Mouse (Mus musculus) forebrain, embryonic 11.5 days (tissue): ENCODE results near the gene Filip1l. TPM values are rescaled to one million over a fixed set of nuclear protein-coding genes. Genes with fewer than 3 reads are reported as not detected.

Experiments
- ATAC-seq: fragments of 200-750 bp; cut with Nextera tagmentation; replicated peaks from 2 replicates; pipeline ENCODE4 v1.8.0; 2017; ENCODE audit warnings: moderate TSS enrichment; ENCODE audit not compliant: low FRiP score
- DNase-seq: peaks from one replicate; pipeline ENCODE4 v3.0.0-alpha.2; 2017; ENCODE audit warnings: low spot score
- H3K27ac ChIP-seq: fragments of 300-500 bp; sonication (generic); 2 replicates; pipeline ENCODE4 v1.5.1; 2014; ENCODE audit warnings: low read depth, low read length
- H3K27me3 ChIP-seq: fragments of 300-500 bp; sonication (generic); 2 replicates; pipeline ENCODE4 v1.6.1; 2014; ENCODE audit warnings: mild to moderate bottlenecking, low read length, mixed read lengths; ENCODE audit not compliant: control insufficient read depth, insufficient read depth
- H3K36me3 ChIP-seq: fragments of 300-500 bp; sonication (generic); 2 replicates; pipeline ENCODE4 v1.6.1; 2014; ENCODE audit warnings: mild to moderate bottlenecking, low read length, moderate library complexity, mixed read lengths; ENCODE audit not compliant: control insufficient read depth, insufficient read depth
- H3K4me1 ChIP-seq: fragments of 300-500 bp; sonication (generic); replicated peaks from 2 replicates; pipeline ENCODE4 v1.6.1; 2014; ENCODE audit warnings: low read length, mixed read lengths; ENCODE audit not compliant: control insufficient read depth, insufficient read depth
- H3K4me2 ChIP-seq: fragments of 300-500 bp; sonication (generic); 2 replicates; pipeline ENCODE4 v1.6.1; 2014; ENCODE audit warnings: low read depth, mild to moderate bottlenecking, low read length, moderate library complexity, mixed read lengths; ENCODE audit not compliant: severe bottlenecking
- H3K4me3 ChIP-seq: fragments of 300-500 bp; sonication (generic); 2 replicates; pipeline ENCODE4 v1.5.1; 2014; ENCODE audit warnings: low read depth, low read length
- H3K9ac ChIP-seq: fragments of 300-500 bp; sonication (generic); 2 replicates; pipeline ENCODE4 v1.6.1; 2014; ENCODE audit warnings: low read length
- H3K9me3 ChIP-seq: fragments of 300-500 bp; sonication (generic); 2 replicates; pipeline ENCODE4 v1.6.1; 2016; ENCODE audit warnings: low read length, mixed read lengths; ENCODE audit not compliant: control insufficient read depth
- WGBS: fragments of 180-500 bp; shearing (Covaris S2); extraction: QIAGEN DNeasy Blood & Tissue Kit; methylation state at CpG from one replicate; pipeline ENCODE4 v1.1.7; 2014; 5-methylcytosine and 5-hydroxymethylcytosine counted together
- polyA plus RNA-seq: library from polyadenylated mRNA; unstranded; fragments of >200 nt; fragmentation: Nextera tagmentation; extraction: Ambion mirVana; gene quantifications from 2 replicates; pipeline ENCODE4 v1.2.1, GENCODE M21; 2014

Filip1l gene
- polyA plus RNA-seq, 1 experiment from 2014 or later: 10.0 TPM

DNA sequence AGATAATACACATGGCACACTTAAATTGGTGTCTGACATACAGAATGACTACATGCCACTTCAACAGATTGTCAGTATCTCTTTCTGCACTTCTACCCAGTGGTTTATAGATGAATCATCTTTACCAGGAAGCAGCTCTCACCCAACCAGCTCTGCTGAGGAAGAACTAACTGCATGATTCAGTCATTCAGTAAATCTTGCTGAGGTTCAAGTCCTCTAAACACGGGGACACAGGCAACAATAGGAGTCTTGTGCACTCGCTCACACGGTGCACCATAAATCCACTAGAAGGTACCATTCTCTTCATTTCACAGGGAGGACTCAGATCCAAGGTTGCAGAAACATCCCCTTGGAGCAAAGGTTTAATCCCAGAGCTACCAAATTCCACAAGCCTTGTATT is 148.0 kb downstream of the Filip1l start:
- no peak for DNase-seq
- H3K4me3 ChIP-seq: no peak overlapping the region
- H3K27ac ChIP-seq: no peak overlapping the region
- H3K9me3 ChIP-seq: no peaks in the 10 kb centered on the region
- ATAC-seq: no peak
- 72% methylated on average over 3 of the region's 3 CpGs for WGBS
- no peaks in the 10 kb centered on the region for H3K36me3 ChIP-seq
- H3K4me2 ChIP-seq: no peak overlapping the region
- peaks cover 4% of the 10 kb centered on the region; the same call in 1 of the 2 replicates for H3K4me1 ChIP-seq
- no peaks in the 10 kb centered on the region for H3K27me3 ChIP-seq
- no peak overlapping the region for H3K9ac ChIP-seq

GRCm38 (mm10) chr16:57502230-57502629 is 149.3 kb downstream of the Filip1l start:
- DNase-seq (no peak), ATAC-seq (no peak)
- Histone ChIP-seq H3K9me3 (no peaks in the 10 kb centered on the region), H3K36me3 (no peaks in the 10 kb centered on the region), H3K27me3 (no peaks in the 10 kb centered on the region), H3K4me2 (no peak overlapping the region), H3K27ac (no peak overlapping the region), H3K9ac (no peak overlapping the region), H3K4me3 (no peak overlapping the region), H3K4me1 (no peaks in the 10 kb centered on the region)
- 39% methylated on average over 2 of the region's 2 CpGs for WGBS

DNA sequence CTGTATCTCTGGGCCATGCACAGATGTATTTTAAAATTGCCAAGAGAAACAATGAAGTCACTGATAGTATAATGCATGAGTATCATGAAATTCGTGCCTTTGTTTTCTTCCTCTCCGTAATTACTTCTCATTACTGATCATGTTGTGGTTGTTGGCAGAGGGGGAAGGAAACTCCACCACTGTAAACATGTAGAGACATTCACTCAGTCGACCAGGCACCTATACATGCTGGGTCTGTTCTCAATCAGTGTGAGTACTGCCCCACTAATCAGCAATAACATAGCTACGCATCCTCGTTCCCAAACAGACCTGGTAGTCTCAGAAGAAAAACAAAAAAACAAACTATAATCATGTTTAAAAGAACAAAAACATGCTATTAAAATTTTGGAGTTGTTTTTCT is 149.9 kb downstream of the Filip1l start:
- DNase-seq: no peak
- H3K27me3 ChIP-seq: no peaks in the 10 kb centered on the region
- H3K4me1 ChIP-seq: no peaks in the 10 kb centered on the region
- no peak for ATAC-seq
- WGBS: 84% methylated on average over 5 of the region's 5 CpGs
- H3K9me3 ChIP-seq: no peaks in the 10 kb centered on the region
- H3K4me3 ChIP-seq: no peak overlapping the region
- no peak overlapping the region for H3K27ac ChIP-seq
- H3K4me2 ChIP-seq: no peak overlapping the region
- H3K9ac ChIP-seq: no peak overlapping the region
- H3K36me3 ChIP-seq: no peaks in the 10 kb centered on the region

GRCm38 (mm10) chr16:57504728-57505127 is 151.8 kb downstream of the Filip1l start:
- no peak overlapping the region for H3K4me3 ChIP-seq
- H3K9me3 ChIP-seq: no peaks in the 10 kb centered on the region
- no peak overlapping the region for H3K27ac ChIP-seq
- DNase-seq (no peak), ATAC-seq (no peak)
- WGBS: 93% methylated on average over 4 of the region's 4 CpGs
- no peaks in the 10 kb centered on the region for H3K27me3 ChIP-seq
- no peak overlapping the region for H3K9ac ChIP-seq
- no peaks in the 10 kb centered on the region for H3K4me1 ChIP-seq
- H3K36me3 ChIP-seq: no peaks in the 10 kb centered on the region
- H3K4me2 ChIP-seq: no peak overlapping the region

DNA sequence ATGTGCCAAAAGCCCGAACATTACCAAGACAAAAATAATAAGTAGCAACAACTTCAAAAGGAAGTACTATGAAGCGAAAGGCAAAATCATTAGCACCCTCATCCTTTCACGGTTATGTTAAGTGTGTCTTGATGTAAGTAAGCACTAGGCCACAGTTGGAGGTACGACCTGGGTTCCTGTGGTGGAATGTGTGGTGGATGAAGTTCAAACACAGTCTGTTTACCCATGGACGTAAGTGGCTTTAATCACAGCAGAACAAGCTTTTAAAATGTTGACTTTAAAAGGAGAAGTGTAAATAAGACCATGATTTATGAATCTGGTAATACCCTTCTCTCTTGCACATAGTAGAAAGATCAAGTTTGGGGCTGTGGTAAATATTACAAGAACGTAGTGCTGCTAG is 153.2 kb downstream of the Filip1l start:
- no peaks in the 10 kb centered on the region for H3K4me1 ChIP-seq
- ATAC-seq (no peak), DNase-seq (no peak)
- H3K4me2 ChIP-seq: no peak overlapping the region
- no peaks in the 10 kb centered on the region for H3K27me3 ChIP-seq
- no peak overlapping the region for H3K9ac ChIP-seq
- no peaks in the 10 kb centered on the region for H3K36me3 ChIP-seq
- no peaks in the 10 kb centered on the region for H3K9me3 ChIP-seq
- no peak overlapping the region for H3K4me3 ChIP-seq
- 90% methylated on average over 6 of the region's 6 CpGs for WGBS
- H3K27ac ChIP-seq: no peak overlapping the region

GRCm38 (mm10) chr16:57508351-57508750 is 155.5 kb downstream of the Filip1l start:
- ATAC-seq (no peak), DNase-seq (no peak)
- Histone ChIP-seq H3K9ac (no peak overlapping the region), H3K27ac (no peak overlapping the region), H3K4me2 (no peak overlapping the region), H3K4me3 (no peak overlapping the region), H3K27me3 (no peaks in the 10 kb centered on the region), H3K36me3 (no peaks in the 10 kb centered on the region), H3K9me3 (no peaks in the 10 kb centered on the region), H3K4me1 (no peaks in the 10 kb centered on the region)
- WGBS: 86% methylated on average over 1 of the region's 1 CpGs

GRCm38 (mm10) chr16:57509099-57509498 is 156.2 kb downstream of the Filip1l start:
- no peak for ATAC-seq
- no peak for DNase-seq
- H3K9ac ChIP-seq: no peak overlapping the region
- H3K4me2 ChIP-seq: no peak overlapping the region
- H3K4me1 ChIP-seq: no peaks in the 10 kb centered on the region
- H3K4me3 ChIP-seq: no peak overlapping the region
- no peak overlapping the region for H3K27ac ChIP-seq
- no peaks in the 10 kb centered on the region for H3K9me3 ChIP-seq
- 93% methylated on average over 3 of the region's 3 CpGs for WGBS
- H3K36me3 ChIP-seq: no peaks in the 10 kb centered on the region
- H3K27me3 ChIP-seq: no peaks in the 10 kb centered on the region

- Histone ChIP-seq H3K4me1 (no peaks in the 10 kb centered on the region), H3K27me3 (no peaks in the 10 kb centered on the region), H3K9me3 (no peaks in the 10 kb centered on the region), H3K27ac (no peak overlapping the region), H3K36me3 (no peaks in the 10 kb centered on the region), H3K4me2 (no peak overlapping the region), H3K4me3 (no peak overlapping the region), H3K9ac (no peak overlapping the region)
- 87% methylated on average over 7 of the region's 7 CpGs for WGBS
- ATAC-seq (no peak), DNase-seq (no peak)
Observed at GRCm38 (mm10) chr16:57513562-57513961, 160.7 kb downstream of the Filip1l start.

DNA sequence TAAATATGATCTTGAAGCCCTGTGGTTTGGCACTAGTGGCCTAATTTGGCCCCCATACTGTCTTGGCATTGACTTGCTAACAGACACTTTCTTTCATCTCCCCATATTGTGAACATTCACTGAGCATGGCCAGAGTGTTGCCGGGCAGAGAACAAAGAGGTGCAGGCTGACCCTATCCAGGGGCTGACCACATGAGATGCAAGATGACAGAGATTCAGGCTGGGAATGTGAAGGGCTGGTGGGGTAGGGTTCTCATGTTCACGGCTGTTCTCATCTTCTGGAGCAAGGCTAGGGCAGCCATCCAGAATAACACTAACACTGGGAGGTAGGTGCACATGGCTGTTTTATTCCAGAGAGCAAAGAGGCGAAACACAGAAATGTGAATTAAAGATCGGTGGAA is 161.5 kb downstream of the Filip1l start:
- Histone ChIP-seq H3K27me3 (no peaks in the 10 kb centered on the region), H3K9ac (no peak overlapping the region), H3K4me1 (no peaks in the 10 kb centered on the region), H3K36me3 (no peaks in the 10 kb centered on the region), H3K27ac (no peak overlapping the region), H3K9me3 (no peaks in the 10 kb centered on the region), H3K4me2 (no peak overlapping the region), H3K4me3 (no peak overlapping the region)
- WGBS: 74% methylated on average over 4 of the region's 4 CpGs
- DNase-seq: no peak
- ATAC-seq: no peak
